Mouse (Mus musculus) CH12.LX (cell line): ENCODE results near the gene Spop.

Experiments used
- CHD2 ChIP-seq: IDR thresholded peaks from 2 replicates; pipeline ENCODE4 v1.6.1; 2011; ENCODE audit warnings: low read length, improper control_type of control experiment
- CTCF ChIP-seq, 2 experiments: IDR thresholded peaks in 1 of 2; conservative IDR thresholded peaks in 1 of 2; 2 replicates each; pipeline ENCODE4 v1.5.1; 2011 to 2012; ENCODE audit warnings: low read depth in 2 of 2, low read length in 2 of 2, improper control_type of control experiment in 1 of 2, inconsistent platforms in 1 of 2, mild to moderate bottlenecking in 1 of 2, moderate library complexity in 1 of 2
- E2F4 ChIP-seq: IDR thresholded peaks from 2 replicates; pipeline ENCODE4 v1.6.1; 2011; ENCODE audit warnings: low read depth, low read length, improper control_type of control experiment; ENCODE audit not compliant: insufficient replicate concordance
- EP300 ChIP-seq: IDR thresholded peaks from 2 replicates; pipeline ENCODE4 v1.6.1; 2011; ENCODE audit warnings: low read length, improper control_type of control experiment
- KAT2A ChIP-seq: IDR thresholded peaks from 2 replicates; pipeline ENCODE4 v1.6.1; 2012; ENCODE audit warnings: low read length, improper control_type of control experiment, inconsistent platforms; ENCODE audit not compliant: insufficient replicate concordance
- NELFE ChIP-seq: IDR thresholded peaks from 2 replicates; pipeline ENCODE4 v1.6.1; 2011; ENCODE audit warnings: low read depth, low read length, improper control_type of control experiment
- PAX5 ChIP-seq: IDR thresholded peaks from 2 replicates; pipeline ENCODE4 v1.6.1; 2012; ENCODE audit warnings: low read length, inconsistent platforms, mixed read lengths
- POLR2A ChIP-seq: IDR thresholded peaks from 2 replicates; pipeline ENCODE4 v1.6.1; 2011; ENCODE audit warnings: low read depth, mild to moderate bottlenecking, improper control_type of control experiment, low read length
- ZC3H11A ChIP-seq: IDR thresholded peaks from 2 replicates; pipeline ENCODE4 v1.6.1; 2012; ENCODE audit warnings: low read depth, mild to moderate bottlenecking, inconsistent platforms, low read length, improper control_type of control experiment
- ZMIZ1 ChIP-seq: IDR thresholded peaks from 2 replicates; pipeline ENCODE4 v1.6.1; 2012; ENCODE audit warnings: low read depth, mild to moderate bottlenecking, inconsistent platforms, low read length, improper control_type of control experiment
- ZNF384 ChIP-seq: IDR thresholded peaks from 2 replicates; pipeline ENCODE4 v1.6.1; 2012; ENCODE audit warnings: low read depth, low read length, improper control_type of control experiment, inconsistent platforms

DNA sequence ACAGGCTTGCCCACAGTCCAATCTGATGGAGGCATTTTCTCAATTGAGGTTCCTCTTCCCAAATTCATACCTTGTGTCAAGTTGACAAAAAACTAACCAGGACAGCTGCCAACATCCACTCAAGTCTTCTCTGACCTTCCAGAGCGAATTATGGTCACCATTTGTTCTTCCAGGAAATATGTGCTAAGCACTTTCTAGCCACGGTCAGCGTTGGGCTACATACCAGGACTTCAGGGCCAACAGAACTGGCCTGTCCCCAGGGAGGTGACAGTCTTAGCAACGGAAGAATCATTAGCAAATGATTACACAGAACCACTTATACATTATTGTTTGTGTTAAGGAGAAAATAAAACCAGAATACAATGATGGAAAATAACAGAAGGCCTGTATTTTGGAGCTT, 8.1 kb upstream of the Spop start:
- TF ChIP-seq CTCF (conservative IDR thresholded peaks at IDR 0.05 in 1 of 2, IDR thresholded peaks at IDR 0.05 in 1 of 2; ENCODE audit: low read depth in 2 of 2, low read length in 2 of 2) = no peak
- no peak for TF ChIP-seq POLR2A
- no peak for TF ChIP-seq ZNF384
- TF ChIP-seq CHD2 = no peak
- no peak for TF ChIP-seq ZC3H11A
- TF ChIP-seq PAX5 = no peak
- no peak for TF ChIP-seq NELFE
- no peak for TF ChIP-seq EP300
- no peak for TF ChIP-seq E2F4
- no peak for TF ChIP-seq KAT2A
- no peak for TF ChIP-seq ZMIZ1
